8 mouse cellular contexts compared by ENCODE assay signal in the genomic region with DNA sequence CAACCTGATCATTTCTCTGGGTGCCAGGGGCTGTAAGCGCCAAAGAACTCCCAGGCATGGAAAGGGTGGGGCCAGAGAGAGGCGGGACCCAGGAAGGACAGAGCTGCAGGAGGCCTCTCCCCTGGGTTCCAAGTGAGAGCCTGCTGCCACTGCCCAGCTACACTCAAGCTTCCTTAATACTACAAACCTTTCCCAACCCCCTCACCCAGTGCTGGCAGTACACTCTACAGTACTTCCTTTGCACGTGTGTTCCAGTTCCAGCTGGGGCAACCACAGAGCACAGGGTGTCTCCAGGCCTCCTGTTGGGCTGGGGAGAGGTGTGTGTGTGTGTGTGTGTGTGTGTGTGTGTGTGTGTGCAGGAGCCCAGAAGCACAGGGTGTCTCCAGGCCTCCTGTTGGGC. TPM values are rescaled to one million over a fixed set of nuclear protein-coding genes. Genes with fewer than 3 reads are reported as not detected.
DNase-seq lines count a peak whose midpoint lies in the region; ATAC-seq lines count a peak whose summit lies in the region.

No protein-coding gene starts in this region.

- peak; percentile 33 for ATAC-seq in embryonic facial prominence, embryonic 14.5 days (ENCODE audit: low read depth)
- ATAC-seq in megakaryocyte progenitor cell, adult 5-6 weeks (replicated peaks; ENCODE audit: poor library complexity), result peak; percentile 70
- ATAC-seq in CD4-positive, CD25-positive, alpha-beta regulatory T cell, adult 4 months, result no peak

- peaks cover 76% of the 10 kb centered on the region for H3K4me1 ChIP-seq in embryonic facial prominence, embryonic 14.5 days (ENCODE audit: control insufficient read depth, insufficient read depth, low read length)

- H3K27ac ChIP-seq in embryonic facial prominence, embryonic 14.5 days (replicated peaks; ENCODE audit: low read depth, low read length), result peak overlapping the region; percentile 45

- H3K27me3 ChIP-seq in embryonic facial prominence, embryonic 14.5 days (replicated peaks; ENCODE audit: control insufficient read depth, insufficient read depth, low read length), result no peaks in the 10 kb centered on the region

- no peak overlapping the region for H3K4me3 ChIP-seq in embryonic facial prominence, embryonic 14.5 days (ENCODE audit: low read depth, low read length)

- H3K9ac ChIP-seq in embryonic facial prominence, embryonic 14.5 days (ENCODE audit: low read depth, low read length), result peak overlapping the region; percentile 0; the same call in 1 of the 2 replicates

- no peak overlapping the region for H3K4me2 ChIP-seq in embryonic facial prominence, embryonic 14.5 days (ENCODE audit: low read depth, low read length)

- 20% methylated on average over 3 of the region's 3 CpGs for WGBS in embryonic facial prominence, embryonic 14.5 days

- H3K36me3 ChIP-seq in embryonic facial prominence, embryonic 14.5 days (ENCODE audit: control insufficient read depth, insufficient read depth, low read length), result no peaks in the 10 kb centered on the region

- no peaks in the 10 kb centered on the region for H3K9me3 ChIP-seq in embryonic facial prominence, embryonic 14.5 days (ENCODE audit: control insufficient read depth, low read length)

- DNase-seq in adrenal gland, postnatal 10 days, result peak; percentile 65
- no peak for DNase-seq in adrenal gland, postnatal 25 days
- peak; percentile 79 for DNase-seq in embryonic facial prominence, embryonic 14.5 days (ENCODE audit: low spot score)
- DNase-seq in kidney, postnatal 25 days, result peak; percentile 35 to 80
- no peak for DNase-seq in retina, postnatal 1 day
- DNase-seq in Muller cell, postnatal 12 days (ENCODE audit: inconsistent ontology term), result no peak

RNA-seq across cellular contexts. Expression of a gene that starts 56.8 kb away (rescaled TPM):
- total RNA-seq in adrenal gland, postnatal 10 days (2021), result 10 to 100 TPM; 27.2 to 42.9 TPM
- 40.1 and 48.8 TPM in 2 replicates for total RNA-seq in adrenal gland, postnatal 25 days (2021)
- polyA plus RNA-seq in embryonic facial prominence, embryonic 14.5 days (2014; fragmentation: Nextera tagmentation; extraction: Ambion mirVana), result 8.7 and 11.3 TPM in 2 replicates
- total RNA-seq in megakaryocyte progenitor cell, adult 5-6 weeks (2015), result 32.0 and 32.6 TPM in 2 replicates
- total RNA-seq in megakaryocyte progenitor cell, adult 5-6 weeks (2017), result 10.0 and 11.2 TPM in 2 replicates
- 1 to 10 TPM; 2.2 to 4.2 TPM for polyA plus RNA-seq in CD4-positive, CD25-positive, alpha-beta regulatory T cell, adult 4 months (2017; shearing (Covaris generic))

Comparison
In these comparisons a context has a peak if more than half of its experiments do, and no peak if none do; other contexts are left out.
1. DNase-seq: peak in adrenal gland, postnatal 10 days (single experiment), embryonic facial prominence, embryonic 14.5 days (single experiment) and kidney, postnatal 25 days (2 of 2); none in adrenal gland, postnatal 25 days (single experiment), retina, postnatal 1 day (single experiment) and Muller cell, postnatal 12 days (single experiment).